Mouse (Mus musculus) lung, adult 2 months (tissue): ENCODE data around the gene 9530003J23Rik.

Experiments used
- CTCF ChIP-seq: fragments of 200-500 bp; IDR thresholded peaks from 2 replicates; pipeline ENCODE4 v1.5.1; 2011; ENCODE audit warnings: mild to moderate bottlenecking, low read length, control low read depth; ENCODE audit not compliant: insufficient read depth
- POLR2A ChIP-seq: fragments of 200-500 bp; IDR thresholded peaks from 2 replicates; pipeline ENCODE4 v1.6.1; 2011; ENCODE audit warnings: low read depth, mild to moderate bottlenecking, control low read depth, low read length, borderline replicate concordance; ENCODE audit errors: extremely low read depth

DNA sequence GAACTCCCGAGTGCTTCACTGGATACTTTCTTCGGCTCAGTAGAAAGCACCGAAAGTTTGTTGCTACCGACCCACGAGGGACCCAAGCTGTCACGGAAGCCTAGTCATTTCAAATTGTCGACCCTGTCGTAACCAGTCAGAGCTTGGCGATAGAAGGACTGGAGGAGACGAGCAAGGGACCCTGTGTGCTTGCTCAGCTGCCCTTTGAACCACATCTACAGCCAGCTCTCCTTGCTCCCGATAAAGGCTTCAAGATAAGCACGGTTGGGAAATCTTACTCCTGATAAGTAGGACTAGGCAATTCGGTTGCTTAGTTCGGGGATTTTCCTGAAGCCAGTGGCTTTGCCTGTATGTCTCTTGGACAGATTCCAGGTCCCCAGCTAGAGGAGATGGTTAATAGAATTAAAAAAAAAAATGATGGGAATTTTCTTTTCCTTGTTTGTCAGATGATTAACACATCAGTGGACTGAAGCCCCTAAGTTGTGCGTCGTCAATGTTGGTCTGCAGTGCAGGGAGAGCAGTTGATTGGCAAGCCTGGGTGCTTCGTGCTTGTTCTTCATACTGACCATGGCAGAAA lies 35.4 kb downstream of the 9530003J23Rik start:
- TF ChIP-seq POLR2A = no peak
- no peak for TF ChIP-seq CTCF
